Mouse (Mus musculus) MEL (cell line): Measurements from ENCODE around the gene Spop. TPM values are rescaled to one million over a fixed set of nuclear protein-coding genes. Genes with fewer than 3 reads are reported as not detected.

Source experiments
- DNase-seq: peaks from one replicate; pipeline ENCODE4 v3.0.0; 2011; ENCODE audit warnings: low read depth, low spot score
- H3K27ac ChIP-seq: 2 replicates; pipeline ENCODE4 v1.5.1; 2012; ENCODE audit warnings: low read depth, mild to moderate bottlenecking, control low read depth, low read length, moderate library complexity; ENCODE audit not compliant: control insufficient read depth
- H3K27me3 ChIP-seq, 2 experiments: fragments of 150-350 bp in 1 of 2; sonication (generic) in 1 of 2; 2 replicates each; pipeline ENCODE4 v1.6.1; 2012; ENCODE audit warnings: low read length in 2 of 2, mild to moderate bottlenecking in 2 of 2, improper control_type of control experiment in 1 of 2, moderate library complexity in 1 of 2; ENCODE audit not compliant: insufficient read depth in 2 of 2, control insufficient read depth in 1 of 2
- H3K36me3 ChIP-seq, 2 experiments: 2 replicates each; pipeline ENCODE4 v1.6.1; 2012 to 2014; ENCODE audit warnings: low read length in 2 of 2, improper control_type of control experiment in 1 of 2, inconsistent platforms in 1 of 2, mild to moderate bottlenecking in 1 of 2; ENCODE audit not compliant: insufficient read depth in 2 of 2, control insufficient read depth in 1 of 2
- H3K4me1 ChIP-seq, 2 experiments: fragments of 150-350 bp in 1 of 2; sonication (generic) in 1 of 2; 2 replicates each; pipeline ENCODE4 v1.6.1; 2012; ENCODE audit warnings: low read length in 2 of 2, improper control_type of control experiment in 1 of 2, mild to moderate bottlenecking in 1 of 2; ENCODE audit not compliant: insufficient read depth in 2 of 2, control insufficient read depth in 1 of 2
- H3K4me3 ChIP-seq, 2 experiments: fragments of 150-350 bp in 1 of 2; sonication (generic) in 1 of 2; 2 replicates each; pipeline ENCODE4 v1.5.1; 2012; ENCODE audit warnings: low read depth in 2 of 2, low read length in 2 of 2, mild to moderate bottlenecking in 2 of 2, moderate library complexity in 2 of 2, control low read depth in 1 of 2, improper control_type of control experiment in 1 of 2; ENCODE audit not compliant: control insufficient read depth in 1 of 2, insufficient read depth in 1 of 2
- H3K79me2 ChIP-seq: 2 replicates; pipeline ENCODE4 v1.6.1; 2012; ENCODE audit warnings: mild to moderate bottlenecking, low read length, moderate library complexity; ENCODE audit not compliant: control insufficient read depth, poor library complexity, insufficient read depth
- H3K9ac ChIP-seq: 2 replicates; pipeline ENCODE4 v1.6.1; 2012; ENCODE audit warnings: low read depth, mild to moderate bottlenecking, control low read depth, low read length, moderate library complexity; ENCODE audit not compliant: control insufficient read depth, poor library complexity, severe bottlenecking
- H3K9me3 ChIP-seq: fragments of 150-350 bp; sonication (generic); replicated peaks from 2 replicates; pipeline ENCODE4 v1.6.1; 2012; ENCODE audit warnings: mild to moderate bottlenecking, low read length, improper control_type of control experiment, moderate library complexity; ENCODE audit not compliant: insufficient read depth
- CHD2 ChIP-seq: IDR thresholded peaks from 2 replicates; pipeline ENCODE4 v1.6.1; 2011; ENCODE audit warnings: low read length, improper control_type of control experiment
- E2F4 ChIP-seq: IDR thresholded peaks from 2 replicates; pipeline ENCODE4 v1.6.1; 2011; ENCODE audit warnings: low read depth, low read length, improper control_type of control experiment, borderline replicate concordance
- HCFC1 ChIP-seq: IDR thresholded peaks from 2 replicates; pipeline ENCODE4 v1.6.1; 2012; ENCODE audit warnings: low read depth, mild to moderate bottlenecking, inconsistent platforms, low read length, improper control_type of control experiment, moderate library complexity
- JUND ChIP-seq: IDR thresholded peaks from 2 replicates; pipeline ENCODE4 v1.6.1; 2011; ENCODE audit warnings: low read depth, mild to moderate bottlenecking, improper control_type of control experiment, low read length
- KAT2A ChIP-seq: conservative IDR thresholded peaks from 2 replicates; pipeline ENCODE4 v1.6.1; 2012; ENCODE audit warnings: low read depth, low read length, improper control_type of control experiment, inconsistent platforms
- MEF2A ChIP-seq: IDR thresholded peaks from 2 replicates; pipeline ENCODE4 v1.6.1; 2014; ENCODE audit warnings: low read depth, mild to moderate bottlenecking, inconsistent platforms, low read length, improper control_type of control experiment; ENCODE audit not compliant: poor library complexity, insufficient replicate concordance, severe bottlenecking; ENCODE audit errors: extremely low read depth
- MYB ChIP-seq: IDR thresholded peaks from 2 replicates; pipeline ENCODE4 v1.6.1; 2011; ENCODE audit warnings: mild to moderate bottlenecking, low read depth, low read length, improper control_type of control experiment
- MYC ChIP-seq: IDR thresholded peaks from 2 replicates; pipeline ENCODE4 v1.6.1; 2011; ENCODE audit warnings: low read depth, mild to moderate bottlenecking, low read length, improper control_type of control experiment, moderate library complexity
- POLR2AphosphoS5 ChIP-seq: IDR thresholded peaks from 2 replicates; pipeline ENCODE4 v1.6.1; 2012; ENCODE audit warnings: low read depth, borderline replicate concordance, mild to moderate bottlenecking, inconsistent platforms, low read length, moderate library complexity, mixed read lengths
- RAD21 ChIP-seq: IDR thresholded peaks from 2 replicates; pipeline ENCODE4 v1.6.1; 2011; ENCODE audit warnings: mild to moderate bottlenecking, low read depth, low read length, improper control_type of control experiment
- TBP ChIP-seq: IDR thresholded peaks from 2 replicates; pipeline ENCODE4 v1.8.0; 2011; ENCODE audit warnings: low read depth, low read length, improper control_type of control experiment
- UBTF ChIP-seq: IDR thresholded peaks from 2 replicates; pipeline ENCODE4 v1.6.1; 2012; ENCODE audit warnings: low read depth, mild to moderate bottlenecking, inconsistent platforms, low read length, improper control_type of control experiment, moderate library complexity, borderline replicate concordance; ENCODE audit not compliant: insufficient read depth
- USF1 ChIP-seq: IDR thresholded peaks from 2 replicates; pipeline ENCODE4 v1.6.1; 2014; ENCODE audit warnings: low read depth, mild to moderate bottlenecking, inconsistent platforms, low read length, improper control_type of control experiment, moderate library complexity
- ZC3H11A ChIP-seq: IDR thresholded peaks from 2 replicates; pipeline ENCODE4 v1.6.1; 2012; ENCODE audit warnings: low read depth, mild to moderate bottlenecking, inconsistent platforms, low read length, improper control_type of control experiment
- ZMIZ1 ChIP-seq: IDR thresholded peaks from 2 replicates; pipeline ENCODE4 v1.6.1; 2012; ENCODE audit warnings: low read depth, mild to moderate bottlenecking, inconsistent platforms, low read length, improper control_type of control experiment, moderate library complexity
- polyA plus RNA-seq, 2 experiments: library from polyadenylated mRNA; stranded (reverse) in 1 of 2; unstranded in 1 of 2; fragments of >175 nt in 1 of 2; fragments of >200 nt in 1 of 2; gene quantifications; 2 replicates each; pipeline versions ENCODE4 v1.2.1 to v1.2.4; 2012; ENCODE audit warnings: low replicate concordance in 2 of 2, low read depth in 1 of 2; ENCODE audit not compliant: insufficient read length in 2 of 2, insufficient read depth in 1 of 2, missing spikeins in 1 of 2
- total RNA-seq: library from RNA; depleted of rRNA; stranded (reverse); fragments of 300-350 nt; gene quantifications from 2 replicates; pipeline ENCODE4 v1.2.3, GENCODE M21; 2012

The Spop gene
- total and polyA plus RNA-seq, 3 experiments = 41.5 to 84.0 TPM; not detected in 1

GRCm38 (mm10) chr11:95391743-95392142 lies 22.1 kb upstream of the Spop start:
- no peaks in the 10 kb centered on the region for H3K4me1 ChIP-seq
- H3K9ac ChIP-seq = no peak overlapping the region
- H3K9me3 ChIP-seq = no peaks in the 10 kb centered on the region
- H3K27me3 ChIP-seq = no peaks in the 10 kb centered on the region
- H3K4me3 ChIP-seq = no peak overlapping the region
- H3K36me3 ChIP-seq = peaks cover 0 to 2% of the 10 kb centered on the region in 2 experiments; a peak in 2 of 4 replicates
- no peak overlapping the region for H3K27ac ChIP-seq
- no peak for TF ChIP-seq CHD2
- no peak for TF ChIP-seq ZMIZ1
- TF ChIP-seq KAT2A = no peak
- H3K79me2 ChIP-seq = no peaks in the 10 kb centered on the region
- no peak for DNase-seq

- Histone ChIP-seq H3K27me3 (no peaks in the 10 kb centered on the region), H3K9me3 (no peaks in the 10 kb centered on the region), H3K79me2 (no peaks in the 10 kb centered on the region), H3K9ac (no peak overlapping the region), H3K27ac (no peak overlapping the region), H3K36me3 (peaks cover 0 to 2% of the 10 kb centered on the region in 2 experiments; a peak in 2 of 4 replicates), H3K4me1 (no peaks in the 10 kb centered on the region), H3K4me3 (no peak overlapping the region)
- no peak for DNase-seq
- TF ChIP-seq POLR2AphosphoS5 (no peak), UBTF (no peak), MYB (no peak), HCFC1 (no peak), RAD21 (no peak), MEF2A (no peak), USF1 (no peak)
These were observed 21.6 kb upstream of the Spop start for GRCm38 (mm10) chr11:95392223-95392667.

- no peak for DNase-seq
- Histone ChIP-seq H3K9ac (no peak overlapping the region), H3K36me3 (peaks cover 0 to 2% of the 10 kb centered on the region in 2 experiments; a peak in 2 of 4 replicates), H3K27me3 (no peaks in the 10 kb centered on the region), H3K79me2 (no peaks in the 10 kb centered on the region), H3K27ac (no peak overlapping the region), H3K4me1 (no peaks in the 10 kb centered on the region), H3K4me3 (no peak overlapping the region), H3K9me3 (no peaks in the 10 kb centered on the region)
- no peak for TF ChIP-seq JUND
- TF ChIP-seq E2F4 = no peak
- no peak for TF ChIP-seq TBP
- TF ChIP-seq MYC = no peak
- no peak for TF ChIP-seq ZC3H11A
These were observed 21.0 kb upstream of the Spop start for GRCm38 (mm10) chr11:95392708-95393499.
